Mouse (Mus musculus): ENCODE data around the gene Cic. TPM values are rescaled to one million over a fixed set of nuclear protein-coding genes. Genes with fewer than 3 reads are reported as not detected.
A peak's percentile ranks its signal among the peaks of the same experiment; 100 is the strongest.

Cic gene
- polyA plus RNA-seq, 1 experiment from 2014 or later = 21.4 TPM

- H3K4me3 ChIP-seq = no peak overlapping the region
- WGBS = 76% methylated on average over 5 of the region's 5 CpGs
- peaks cover 32% of the 10 kb centered on the region for H3K36me3 ChIP-seq (replicated peaks)
- no peak for DNase-seq (ENCODE audit: low spot score)
- H3K9me3 ChIP-seq = no peaks in the 10 kb centered on the region
- H3K4me1 ChIP-seq = peaks cover 67% of the 10 kb centered on the region
- peak overlapping the region; percentile 8; the same call in 1 of the 2 replicates for H3K27ac ChIP-seq (replicated peaks)
- no peaks in the 10 kb centered on the region for H3K27me3 ChIP-seq (replicated peaks; ENCODE audit: low read depth, poor library complexity, severe bottlenecking)
These were observed 7.1 kb downstream of the Cic start for GRCm38 (mm10) chr7:25274571-25274970.

GRCm38 (mm10) chr7:25274996-25275395 is 7.5 kb downstream of the Cic start:
- peak overlapping the region; percentile 8; the same call in 1 of the 2 replicates for H3K27ac ChIP-seq (replicated peaks)
- no peaks in the 10 kb centered on the region for H3K9me3 ChIP-seq
- no peaks in the 10 kb centered on the region for H3K27me3 ChIP-seq (replicated peaks; ENCODE audit: low read depth, poor library complexity, severe bottlenecking)
- DNase-seq (ENCODE audit: low spot score) = no peak
- H3K4me1 ChIP-seq = peaks cover 67% of the 10 kb centered on the region
- H3K4me3 ChIP-seq = no peak overlapping the region
- 85% methylated on average over 3 of the region's 3 CpGs for WGBS
- H3K36me3 ChIP-seq (replicated peaks) = peaks cover 32% of the 10 kb centered on the region

GRCm38 (mm10) chr7:25275555-25276298 is 8.2 kb downstream of the Cic start:
- H3K27me3 ChIP-seq (replicated peaks; ENCODE audit: low read depth, poor library complexity, severe bottlenecking) = no peaks in the 10 kb centered on the region
- H3K27ac ChIP-seq (replicated peaks) = peak overlapping the region; percentile 73
- peaks cover 67% of the 10 kb centered on the region for H3K4me1 ChIP-seq
- H3K36me3 ChIP-seq (replicated peaks) = peaks cover 32% of the 10 kb centered on the region
- peak overlapping the region; percentile 21 for H3K4me3 ChIP-seq
- 45% methylated on average over 9 of the region's 9 CpGs for WGBS
- H3K9me3 ChIP-seq = no peaks in the 10 kb centered on the region
- peak; percentile 62 for DNase-seq (ENCODE audit: low spot score)

GRCm38 (mm10) chr7:25277405-25277804 is 9.9 kb downstream of the Cic start:
- Histone ChIP-seq H3K4me3 (peak overlapping the region; percentile 72), H3K27ac (replicated peaks) (peak overlapping the region; percentile 98), H3K36me3 (replicated peaks) (peaks cover 16% of the 10 kb centered on the region), H3K9me3 (no peaks in the 10 kb centered on the region), H3K4me1 (peaks cover 74% of the 10 kb centered on the region), H3K27me3 (replicated peaks; ENCODE audit: low read depth, poor library complexity, severe bottlenecking) (no peaks in the 10 kb centered on the region)
- no peak for DNase-seq (ENCODE audit: low spot score)
- WGBS = 87% methylated on average over 4 of the region's 4 CpGs

- Histone ChIP-seq H3K27me3 (replicated peaks; ENCODE audit: low read depth, poor library complexity, severe bottlenecking) (no peaks in the 10 kb centered on the region), H3K4me3 (peak overlapping the region; percentile 72), H3K9me3 (no peaks in the 10 kb centered on the region), H3K36me3 (replicated peaks) (peaks cover 11% of the 10 kb centered on the region), H3K4me1 (peaks cover 80% of the 10 kb centered on the region), H3K27ac (replicated peaks) (peak overlapping the region; percentile 98)
- DNase-seq (ENCODE audit: low spot score) = no peak
- WGBS = 16% methylated on average over 4 of the region's 4 CpGs
These were observed 10.5 kb downstream of the Cic start for GRCm38 (mm10) chr7:25277998-25278340.

GRCm38 (mm10) chr7:25278341-25279075 is 11.0 kb downstream of the Cic start:
- no peaks in the 10 kb centered on the region for H3K9me3 ChIP-seq
- peak overlapping the region; percentile 98 for H3K27ac ChIP-seq (replicated peaks)
- no peaks in the 10 kb centered on the region for H3K27me3 ChIP-seq (replicated peaks; ENCODE audit: low read depth, poor library complexity, severe bottlenecking)
- peak; percentile 92 for DNase-seq (ENCODE audit: low spot score)
- H3K4me3 ChIP-seq = peak overlapping the region; percentile 72
- WGBS = under 1% methylated on average over 59 of the region's 60 CpGs
- H3K4me1 ChIP-seq = peaks cover 82% of the 10 kb centered on the region
- peaks cover 5% of the 10 kb centered on the region; the same call in 1 of the 2 replicates for H3K36me3 ChIP-seq (replicated peaks)

GRCm38 (mm10) chr7:25279076-25279860 is 11.8 kb downstream of the Cic start:
- peak overlapping the region; percentile 98 for H3K27ac ChIP-seq (replicated peaks)
- WGBS = under 1% methylated on average over 49 of the region's 49 CpGs
- no peaks in the 10 kb centered on the region for H3K36me3 ChIP-seq (replicated peaks)
- H3K4me3 ChIP-seq = peak overlapping the region; percentile 72
- H3K9me3 ChIP-seq = no peaks in the 10 kb centered on the region
- H3K4me1 ChIP-seq = peaks cover 86% of the 10 kb centered on the region
- no peaks in the 10 kb centered on the region for H3K27me3 ChIP-seq (replicated peaks; ENCODE audit: low read depth, poor library complexity, severe bottlenecking)
- DNase-seq (ENCODE audit: low spot score) = peak; percentile 89

GRCm38 (mm10) chr7:25279861-25280791 is 12.6 kb downstream of the Cic start:
- Histone ChIP-seq H3K36me3 (replicated peaks) (peaks cover 8% of the 10 kb centered on the region), H3K4me3 (peak overlapping the region; percentile 72), H3K9me3 (no peaks in the 10 kb centered on the region), H3K27me3 (replicated peaks; ENCODE audit: low read depth, poor library complexity, severe bottlenecking) (no peaks in the 10 kb centered on the region), H3K27ac (replicated peaks) (peak overlapping the region; percentile 98), H3K4me1 (peaks cover 87% of the 10 kb centered on the region)
- DNase-seq (ENCODE audit: low spot score) = peak; percentile 66
- WGBS = under 1% methylated on average over 6 of the region's 6 CpGs

GRCm38 (mm10) chr7:25281166-25281733 is 13.7 kb downstream of the Cic start:
- DNase-seq (ENCODE audit: low spot score) = no peak
- no peaks in the 10 kb centered on the region for H3K9me3 ChIP-seq
- H3K36me3 ChIP-seq (replicated peaks) = peaks cover 19% of the 10 kb centered on the region
- peak overlapping the region; percentile 98 for H3K27ac ChIP-seq (replicated peaks)
- H3K4me3 ChIP-seq = peak overlapping the region; percentile 72
- peaks cover 77% of the 10 kb centered on the region for H3K4me1 ChIP-seq
- 28% methylated on average over 12 of the region's 12 CpGs for WGBS
- H3K27me3 ChIP-seq (replicated peaks; ENCODE audit: low read depth, poor library complexity, severe bottlenecking) = no peaks in the 10 kb centered on the region

GRCm38 (mm10) chr7:25281734-25282601 is 14.5 kb downstream of the Cic start:
- WGBS = under 1% methylated on average over 105 of the region's 108 CpGs
- Histone ChIP-seq H3K4me3 (peak overlapping the region; percentile 72), H3K9me3 (no peaks in the 10 kb centered on the region), H3K27me3 (replicated peaks; ENCODE audit: low read depth, poor library complexity, severe bottlenecking) (no peaks in the 10 kb centered on the region), H3K36me3 (replicated peaks) (peaks cover 26% of the 10 kb centered on the region), H3K27ac (replicated peaks) (peak overlapping the region; percentile 98), H3K4me1 (peaks cover 69% of the 10 kb centered on the region)
- DNase-seq (ENCODE audit: low spot score) = peak; percentile 99

All from embryonic facial prominence, embryonic 10.5 days (tissue).